Mouse (Mus musculus): Measurements from ENCODE around the gene Cmtm1. TPM values are rescaled to one million over a fixed set of nuclear protein-coding genes. Genes with fewer than 3 reads are reported as not detected.

Gene Cmtm1
- polyA plus RNA-seq, 2 experiments = not detected

- Histone ChIP-seq H3K4me2 (ENCODE audit: low read depth) (peak overlapping the region; percentile 93), H3K27me3 (ENCODE audit: control insufficient read depth, insufficient read depth, low read length) (no peaks in the 10 kb centered on the region), H3K9ac (replicated peaks) (peak overlapping the region; percentile 89), H3K4me1 (replicated peaks; ENCODE audit: control insufficient read depth in 2 of 2, insufficient read depth in 2 of 2, low read length in 1 of 2) (peaks cover 9 to 26% of the 10 kb centered on the region in 2 experiments), H3K9me3 (ENCODE audit: control insufficient read depth, low read length) (no peaks in the 10 kb centered on the region), H3K4me3 (ENCODE audit: insufficient read depth in 1 of 2, low read depth in 2 of 2, low read length in 2 of 2) (peak overlapping the region; percentile 76 to 94), H3K36me3 (replicated peaks; ENCODE audit: control insufficient read depth, insufficient read depth, low read depth) (no peaks in the 10 kb centered on the region), H3K27ac (0 out of 2 replicates have a peak overlapping the region, but pooled peaks have one; percentile 27)
- WGBS (ENCODE audit: insufficient replicate concordance) = 31% methylated on average over 22 of the region's 22 CpGs
- ATAC-seq (ENCODE audit: insufficient read depth) = no peak
- TF ChIP-seq EP300 (IDR thresholded peaks at IDR 0.05; ENCODE audit: low read depth) (no peak), CTCF (IDR thresholded peaks at IDR 0.05; ENCODE audit: low read depth) (no peak)
- DNase-seq (ENCODE audit: low read depth in 3 of 3, low spot score in 3 of 3) = no peak
Observed at GRCm38 (mm10) chr8:104247054-104247907, 62.7 kb downstream of the Cmtm1 start.

GRCm38 (mm10) chr8:104246621-104247020, 63.3 kb downstream of the Cmtm1 start:
- no peak overlapping the region for H3K27ac ChIP-seq
- no peaks in the 10 kb centered on the region for H3K36me3 ChIP-seq (replicated peaks; ENCODE audit: control insufficient read depth, insufficient read depth, low read depth)
- no peaks in the 10 kb centered on the region for H3K9me3 ChIP-seq (ENCODE audit: control insufficient read depth, low read length)
- no peak overlapping the region for H3K4me2 ChIP-seq (ENCODE audit: low read depth)
- ATAC-seq (ENCODE audit: insufficient read depth) (no peak), DNase-seq (ENCODE audit: low read depth in 3 of 3, low spot score in 3 of 3) (no peak)
- WGBS (ENCODE audit: insufficient replicate concordance) = 72% methylated on average over 4 of the region's 4 CpGs
- no peak overlapping the region for H3K4me3 ChIP-seq (ENCODE audit: insufficient read depth in 1 of 2, low read depth in 2 of 2, low read length in 2 of 2)
- peaks cover 9 to 27% of the 10 kb centered on the region in 2 experiments for H3K4me1 ChIP-seq (replicated peaks; ENCODE audit: control insufficient read depth in 2 of 2, insufficient read depth in 2 of 2, low read length in 1 of 2)
- H3K27me3 ChIP-seq (ENCODE audit: control insufficient read depth, insufficient read depth, low read length) = no peaks in the 10 kb centered on the region
- no peak overlapping the region for H3K9ac ChIP-seq (replicated peaks)
- no peak for TF ChIP-seq CTCF (IDR thresholded peaks at IDR 0.05; ENCODE audit: low read depth)
- TF ChIP-seq EP300 (IDR thresholded peaks at IDR 0.05; ENCODE audit: low read depth) = no peak

Other genes starting within 250 kb of the Cmtm1 start
- 11.3 and 11.6 TPM in 2 replicates for gene Cdh5, start 208.5 kb downstream of the Cmtm1 start, polyA plus RNA-seq (2012; rRNA removed)
- 7.3 and 8.5 TPM in 2 replicates for gene Cdh5, start 208.5 kb downstream of the Cmtm1 start, polyA plus RNA-seq (2014; fragmentation: Nextera tagmentation; extraction: Ambion mirVana)
- 0.02 and 0.05 TPM in 2 replicates for gene Bean1, start 139.7 kb downstream of the Cmtm1 start, polyA plus RNA-seq (2012; rRNA removed)
- gene Bean1, start 139.7 kb downstream of the Cmtm1 start, polyA plus RNA-seq (2014; fragmentation: Nextera tagmentation; extraction: Ambion mirVana) = not detected in 2 replicates
- 3.1 and 3.9 TPM in 2 replicates for gene Tk2, start 61.6 kb downstream of the Cmtm1 start, polyA plus RNA-seq (2012; rRNA removed)
- gene Tk2, start 61.6 kb downstream of the Cmtm1 start, polyA plus RNA-seq (2014; fragmentation: Nextera tagmentation; extraction: Ambion mirVana) = 4.9 and 7.0 TPM in 2 replicates
- gene Cklf, start 59.3 kb downstream of the Cmtm1 start, polyA plus RNA-seq (2012; rRNA removed) = 10.2 and 13.6 TPM in 2 replicates
- 16.5 and 17.9 TPM in 2 replicates for gene Cklf, start 59.3 kb downstream of the Cmtm1 start, polyA plus RNA-seq (2014; fragmentation: Nextera tagmentation; extraction: Ambion mirVana)
- not detected in 2 replicates for gene Cmtm2a, start 17.0 kb downstream of the Cmtm1 start, polyA plus RNA-seq (2012; rRNA removed)
- not detected in 2 replicates for gene Cmtm2a, start 17.0 kb downstream of the Cmtm1 start, polyA plus RNA-seq (2014; fragmentation: Nextera tagmentation; extraction: Ambion mirVana)
- not detected in 2 replicates for gene Gm45711, start 64 bp downstream of the Cmtm1 start, polyA plus RNA-seq (2012; rRNA removed)
- gene Gm45711, start 64 bp downstream of the Cmtm1 start, polyA plus RNA-seq (2014; fragmentation: Nextera tagmentation; extraction: Ambion mirVana) = not detected in 2 replicates
- gene Gm11020, start 11.4 kb upstream of the Cmtm1 start, polyA plus RNA-seq (2012; rRNA removed) = not detected in 2 replicates
- not detected in 2 replicates for gene Gm11020, start 11.4 kb upstream of the Cmtm1 start, polyA plus RNA-seq (2014; fragmentation: Nextera tagmentation; extraction: Ambion mirVana)
- not detected in 2 replicates for gene Cmtm2b, start 12.1 kb upstream of the Cmtm1 start, polyA plus RNA-seq (2012; rRNA removed)
- gene Cmtm2b, start 12.1 kb upstream of the Cmtm1 start, polyA plus RNA-seq (2014; fragmentation: Nextera tagmentation; extraction: Ambion mirVana) = not detected in 2 replicates
- gene Cmtm3, start 29.3 kb upstream of the Cmtm1 start, polyA plus RNA-seq (2012; rRNA removed) = 14.0 and 14.3 TPM in 2 replicates
- 14.1 and 14.6 TPM in 2 replicates for gene Cmtm3, start 29.3 kb upstream of the Cmtm1 start, polyA plus RNA-seq (2014; fragmentation: Nextera tagmentation; extraction: Ambion mirVana)
- 1.7 TPM in 2 replicates for gene Cmtm4, start 85.7 kb upstream of the Cmtm1 start, polyA plus RNA-seq (2012; rRNA removed)
- gene Cmtm4, start 85.7 kb upstream of the Cmtm1 start, polyA plus RNA-seq (2014; fragmentation: Nextera tagmentation; extraction: Ambion mirVana) = 0.44 and 0.54 TPM in 2 replicates
- gene Dync1li2, start 132.9 kb upstream of the Cmtm1 start, polyA plus RNA-seq (2012; rRNA removed) = 5.8 and 9.4 TPM in 2 replicates
- 8.2 and 9.8 TPM in 2 replicates for gene Dync1li2, start 132.9 kb upstream of the Cmtm1 start, polyA plus RNA-seq (2014; fragmentation: Nextera tagmentation; extraction: Ambion mirVana)
- gene Terb1, start 199.8 kb upstream of the Cmtm1 start, polyA plus RNA-seq (2012; rRNA removed) = not detected in 2 replicates
- gene Terb1, start 199.8 kb upstream of the Cmtm1 start, polyA plus RNA-seq (2014; fragmentation: Nextera tagmentation; extraction: Ambion mirVana) = not detected in 2 replicates
- gene Nae1, start 224.5 kb upstream of the Cmtm1 start, polyA plus RNA-seq (2012; rRNA removed) = 12.4 and 23.4 TPM in 2 replicates
- 36.4 and 37.5 TPM in 2 replicates for gene Nae1, start 224.5 kb upstream of the Cmtm1 start, polyA plus RNA-seq (2014; fragmentation: Nextera tagmentation; extraction: Ambion mirVana)
- gene Car7, start 224.5 kb upstream of the Cmtm1 start, polyA plus RNA-seq (2012; rRNA removed) = 2.5 and 5.0 TPM in 2 replicates
- gene Car7, start 224.5 kb upstream of the Cmtm1 start, polyA plus RNA-seq (2014; fragmentation: Nextera tagmentation; extraction: Ambion mirVana) = 5.0 and 11.2 TPM in 2 replicates

Measured in liver, embryonic 14.5 days (tissue).